Mouse (Mus musculus): ENCODE data around the gene Nol9. TPM values are rescaled to one million over a fixed set of nuclear protein-coding genes. Genes with fewer than 3 reads are reported as not detected.
A peak's percentile ranks its signal among the peaks of the same experiment; 100 is the strongest.

Gene Nol9
- polyA plus RNA-seq, 1 experiment: 71.7 TPM

GRCm38 (mm10) chr4:152026751-152027508 is 12.2 kb upstream of the Nol9 start:
- no peak overlapping the region for H3K27ac ChIP-seq (ENCODE audit: insufficient read depth, low read length)

GRCm38 (mm10) chr4:152027524-152027923 is 11.6 kb upstream of the Nol9 start, which contains the start of gene Zbtb48:
TSS of gene Zbtb48 (minus strand) at chr4:152027671.
- H3K9ac ChIP-seq (ENCODE audit: low read depth, poor library complexity, severe bottlenecking): peak within 1 kb of the TSS; percentile 63
- H3K4me3 ChIP-seq (ENCODE audit: low read depth, low read length): peak within 1 kb of the TSS; percentile 73
- peaks cover 2% of the 10 kb centered on the region for H3K4me1 ChIP-seq (ENCODE audit: control insufficient read depth, insufficient read depth, low read length)
- no peak within 1 kb of the TSS for H3K27ac ChIP-seq (ENCODE audit: insufficient read depth, low read length)
- H3K9me3 ChIP-seq (replicated peaks; ENCODE audit: control insufficient read depth, insufficient read depth, low read length, poor library complexity, severe bottlenecking): no peaks in the 10 kb centered on the region
- no peaks in the 10 kb centered on the region for H3K27me3 ChIP-seq (ENCODE audit: control insufficient read depth, insufficient read depth, low read length, poor library complexity, severe bottlenecking)
- TF ChIP-seq EP300 (IDR thresholded peaks at IDR 0.05; ENCODE audit: insufficient read depth, low read depth, low read length): no peak
- TF ChIP-seq POLR2A (IDR thresholded peaks at IDR 0.05; ENCODE audit: insufficient read depth, low read length): peak; percentile 85
- no peaks in the 10 kb centered on the region for H3K36me3 ChIP-seq (ENCODE audit: control insufficient read depth, insufficient read depth, low read length, poor library complexity, severe bottlenecking)

More at GRCm38 (mm10) chr4:152026751-152027508, 12.2 kb upstream of the Nol9 start:
- peaks cover 2% of the 10 kb centered on the region for H3K4me1 ChIP-seq (ENCODE audit: control insufficient read depth, insufficient read depth, low read length)
- H3K27me3 ChIP-seq (ENCODE audit: control insufficient read depth, insufficient read depth, low read length, poor library complexity, severe bottlenecking): no peaks in the 10 kb centered on the region
- H3K36me3 ChIP-seq (ENCODE audit: control insufficient read depth, insufficient read depth, low read length, poor library complexity, severe bottlenecking): no peaks in the 10 kb centered on the region
- H3K9ac ChIP-seq (ENCODE audit: low read depth, poor library complexity, severe bottlenecking): peak overlapping the region; percentile 63
- TF ChIP-seq CTCF (IDR thresholded peaks at IDR 0.05; ENCODE audit: low read depth, low read length): no peak
- no peak for TF ChIP-seq POLR2A (IDR thresholded peaks at IDR 0.05; ENCODE audit: insufficient read depth, low read length)
- TF ChIP-seq EP300 (IDR thresholded peaks at IDR 0.05; ENCODE audit: insufficient read depth, low read depth, low read length): no peak
- H3K4me3 ChIP-seq (ENCODE audit: low read depth, low read length): peak overlapping the region; percentile 68
- H3K9me3 ChIP-seq (replicated peaks; ENCODE audit: control insufficient read depth, insufficient read depth, low read length, poor library complexity, severe bottlenecking): no peaks in the 10 kb centered on the region

GRCm38 (mm10) chr4:152028456-152028855 is 10.7 kb upstream of the Nol9 start:
- no peak for TF ChIP-seq EP300 (IDR thresholded peaks at IDR 0.05; ENCODE audit: insufficient read depth, low read depth, low read length)
- no peak for TF ChIP-seq CTCF (IDR thresholded peaks at IDR 0.05; ENCODE audit: low read depth, low read length)
- TF ChIP-seq POLR2A (IDR thresholded peaks at IDR 0.05; ENCODE audit: insufficient read depth, low read length): no peak
- 0 out of 2 replicates have a peak overlapping the region, but pooled peaks have one; percentile 2 for H3K9ac ChIP-seq (ENCODE audit: low read depth, poor library complexity, severe bottlenecking)
- H3K36me3 ChIP-seq (ENCODE audit: control insufficient read depth, insufficient read depth, low read length, poor library complexity, severe bottlenecking): no peaks in the 10 kb centered on the region
- no peaks in the 10 kb centered on the region for H3K27me3 ChIP-seq (ENCODE audit: control insufficient read depth, insufficient read depth, low read length, poor library complexity, severe bottlenecking)
- H3K4me1 ChIP-seq (ENCODE audit: control insufficient read depth, insufficient read depth, low read length): peaks cover 2% of the 10 kb centered on the region
- no peaks in the 10 kb centered on the region for H3K9me3 ChIP-seq (replicated peaks; ENCODE audit: control insufficient read depth, insufficient read depth, low read length, poor library complexity, severe bottlenecking)
- no peak overlapping the region for H3K27ac ChIP-seq (ENCODE audit: insufficient read depth, low read length)
- no peak overlapping the region for H3K4me3 ChIP-seq (ENCODE audit: low read depth, low read length)

GRCm38 (mm10) chr4:152029087-152029486 is 10.0 kb upstream of the Nol9 start:
- H3K36me3 ChIP-seq (ENCODE audit: control insufficient read depth, insufficient read depth, low read length, poor library complexity, severe bottlenecking): no peaks in the 10 kb centered on the region
- TF ChIP-seq POLR2A (IDR thresholded peaks at IDR 0.05; ENCODE audit: insufficient read depth, low read length) (no peak), CTCF (IDR thresholded peaks at IDR 0.05; ENCODE audit: low read depth, low read length) (peak; percentile 12)
- H3K27me3 ChIP-seq (ENCODE audit: control insufficient read depth, insufficient read depth, low read length, poor library complexity, severe bottlenecking): no peaks in the 10 kb centered on the region
- no peak overlapping the region for H3K4me3 ChIP-seq (ENCODE audit: low read depth, low read length)
- no peaks in the 10 kb centered on the region for H3K9me3 ChIP-seq (replicated peaks; ENCODE audit: control insufficient read depth, insufficient read depth, low read length, poor library complexity, severe bottlenecking)
- H3K4me1 ChIP-seq (ENCODE audit: control insufficient read depth, insufficient read depth, low read length): peaks cover 2% of the 10 kb centered on the region
- no peak overlapping the region for H3K9ac ChIP-seq (ENCODE audit: low read depth, poor library complexity, severe bottlenecking)
- no peak overlapping the region for H3K27ac ChIP-seq (ENCODE audit: insufficient read depth, low read length)

DNA sequence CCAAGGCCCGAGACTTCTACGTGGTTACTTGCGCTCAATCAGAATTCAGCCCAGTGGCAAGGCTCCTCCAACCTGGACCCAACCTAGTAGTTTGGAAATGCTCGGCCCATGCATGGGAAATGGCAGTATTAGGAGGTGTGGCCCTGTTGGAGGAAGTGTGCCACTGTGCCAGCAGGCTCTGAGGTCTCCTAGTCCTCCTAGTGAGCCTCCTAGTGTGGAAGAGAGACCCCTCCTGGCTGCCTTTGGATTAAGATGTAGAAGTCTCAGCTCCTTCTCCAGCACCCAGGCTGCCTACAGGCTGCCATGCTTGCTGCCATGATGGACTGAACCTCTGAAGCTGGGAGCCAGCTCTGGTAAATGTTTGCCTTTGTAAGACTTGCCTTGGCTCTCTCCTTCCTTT is 9.1 kb upstream of the Nol9 start:
- no peaks in the 10 kb centered on the region for H3K36me3 ChIP-seq (ENCODE audit: control insufficient read depth, insufficient read depth, low read length, poor library complexity, severe bottlenecking)
- TF ChIP-seq CTCF (IDR thresholded peaks at IDR 0.05; ENCODE audit: low read depth, low read length) (peak; percentile 20), POLR2A (IDR thresholded peaks at IDR 0.05; ENCODE audit: insufficient read depth, low read length) (no peak), EP300 (IDR thresholded peaks at IDR 0.05; ENCODE audit: insufficient read depth, low read depth, low read length) (no peak)
- H3K4me3 ChIP-seq (ENCODE audit: low read depth, low read length): no peak overlapping the region
- no peak overlapping the region for H3K27ac ChIP-seq (ENCODE audit: insufficient read depth, low read length)
- H3K9ac ChIP-seq (ENCODE audit: low read depth, poor library complexity, severe bottlenecking): no peak overlapping the region
- H3K27me3 ChIP-seq (ENCODE audit: control insufficient read depth, insufficient read depth, low read length, poor library complexity, severe bottlenecking): no peaks in the 10 kb centered on the region
- no peaks in the 10 kb centered on the region for H3K9me3 ChIP-seq (replicated peaks; ENCODE audit: control insufficient read depth, insufficient read depth, low read length, poor library complexity, severe bottlenecking)
- H3K4me1 ChIP-seq (ENCODE audit: control insufficient read depth, insufficient read depth, low read length): peaks cover 2% of the 10 kb centered on the region

DNA sequence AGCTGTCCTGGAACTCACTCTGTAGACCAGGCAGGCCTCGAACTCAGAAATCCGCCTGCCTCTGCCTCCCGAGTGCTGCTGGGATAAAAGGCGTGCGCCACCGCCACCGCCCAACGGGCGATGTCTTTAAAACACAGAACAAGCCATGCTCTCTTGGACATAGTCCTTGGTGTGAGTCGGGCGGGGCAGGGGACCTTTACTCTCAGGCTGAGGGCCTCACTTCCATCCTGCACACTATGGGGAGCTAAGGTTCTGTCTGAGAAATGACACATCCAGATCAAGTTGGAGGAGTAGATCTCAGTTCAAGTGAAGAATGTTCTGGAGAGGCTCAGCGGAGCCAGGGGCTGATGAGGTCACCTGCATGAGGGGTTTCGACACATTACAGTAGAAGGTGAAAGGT is 6.2 kb upstream of the Nol9 start:
- Histone ChIP-seq H3K9ac (ENCODE audit: low read depth, poor library complexity, severe bottlenecking) (no peak overlapping the region), H3K9me3 (replicated peaks; ENCODE audit: control insufficient read depth, insufficient read depth, low read length, poor library complexity, severe bottlenecking) (no peaks in the 10 kb centered on the region), H3K4me3 (ENCODE audit: low read depth, low read length) (no peak overlapping the region), H3K4me1 (ENCODE audit: control insufficient read depth, insufficient read depth, low read length) (peaks cover 2% of the 10 kb centered on the region), H3K36me3 (ENCODE audit: control insufficient read depth, insufficient read depth, low read length, poor library complexity, severe bottlenecking) (no peaks in the 10 kb centered on the region), H3K27ac (ENCODE audit: insufficient read depth, low read length) (no peak overlapping the region), H3K27me3 (ENCODE audit: control insufficient read depth, insufficient read depth, low read length, poor library complexity, severe bottlenecking) (no peaks in the 10 kb centered on the region)
- TF ChIP-seq EP300 (IDR thresholded peaks at IDR 0.05; ENCODE audit: insufficient read depth, low read depth, low read length) (no peak), POLR2A (IDR thresholded peaks at IDR 0.05; ENCODE audit: insufficient read depth, low read length) (no peak), CTCF (IDR thresholded peaks at IDR 0.05; ENCODE audit: low read depth, low read length) (no peak)

All from ES-Bruce4 (cell line).